Mouse (Mus musculus) brown adipose tissue, adult 24 weeks (tissue): Measurements from ENCODE around the gene Unk. TPM values are rescaled to one million over a fixed set of nuclear protein-coding genes. Genes with fewer than 3 reads are reported as not detected.

Source experiments
- H3K27ac ChIP-seq: fragments of 200-500 bp; replicated peaks from 2 replicates; pipeline ENCODE4 v1.5.1; 2012; ENCODE audit warnings: low read depth, mild to moderate bottlenecking, low read length
- H3K4me1 ChIP-seq: fragments of 200-500 bp; 2 replicates; pipeline ENCODE4 v1.6.1; 2012; ENCODE audit warnings: low read length, mixed read lengths; ENCODE audit not compliant: control insufficient read depth, insufficient read depth, insufficient read length
- H3K4me3 ChIP-seq: fragments of 200-500 bp; 2 replicates; pipeline ENCODE4 v1.5.1; 2012; ENCODE audit warnings: low read depth, mild to moderate bottlenecking, low read length, moderate library complexity; ENCODE audit not compliant: insufficient read depth
- polyA plus RNA-seq: library from polyadenylated mRNA; stranded (reverse); fragments of >200 nt; gene quantifications from 2 replicates; pipeline ENCODE4 v1.2.4, GENCODE M21; 2012; ENCODE audit not compliant: missing spikeins, insufficient read depth, insufficient read length

The Unk gene
- polyA plus RNA-seq, 1 experiment: 2.9 TPM

DNA sequence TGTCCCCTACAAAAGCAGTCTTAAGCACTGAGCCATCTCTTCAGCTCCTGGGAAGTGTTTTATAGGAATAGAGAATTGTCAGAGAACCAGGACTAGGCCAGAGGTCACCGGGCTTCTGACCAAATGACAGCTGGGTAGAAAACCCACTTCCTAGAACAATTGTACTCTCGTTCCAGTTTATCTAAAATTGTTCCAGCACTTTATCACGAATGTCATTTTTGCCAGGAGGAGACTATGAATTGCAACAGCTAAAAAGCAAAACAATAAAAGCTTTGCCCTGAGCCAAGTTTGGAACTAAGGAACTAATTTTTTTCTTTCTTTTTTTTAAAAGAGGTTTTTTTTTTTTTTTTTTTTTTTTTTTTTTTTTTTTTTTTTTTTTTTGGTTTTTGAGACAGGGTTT lies 65.5 kb downstream of the Unk start:
- H3K4me3 ChIP-seq: no peak overlapping the region
- H3K27ac ChIP-seq: peak overlapping the region; percentile 88
- H3K4me1 ChIP-seq: peaks cover 26% of the 10 kb centered on the region

DNA sequence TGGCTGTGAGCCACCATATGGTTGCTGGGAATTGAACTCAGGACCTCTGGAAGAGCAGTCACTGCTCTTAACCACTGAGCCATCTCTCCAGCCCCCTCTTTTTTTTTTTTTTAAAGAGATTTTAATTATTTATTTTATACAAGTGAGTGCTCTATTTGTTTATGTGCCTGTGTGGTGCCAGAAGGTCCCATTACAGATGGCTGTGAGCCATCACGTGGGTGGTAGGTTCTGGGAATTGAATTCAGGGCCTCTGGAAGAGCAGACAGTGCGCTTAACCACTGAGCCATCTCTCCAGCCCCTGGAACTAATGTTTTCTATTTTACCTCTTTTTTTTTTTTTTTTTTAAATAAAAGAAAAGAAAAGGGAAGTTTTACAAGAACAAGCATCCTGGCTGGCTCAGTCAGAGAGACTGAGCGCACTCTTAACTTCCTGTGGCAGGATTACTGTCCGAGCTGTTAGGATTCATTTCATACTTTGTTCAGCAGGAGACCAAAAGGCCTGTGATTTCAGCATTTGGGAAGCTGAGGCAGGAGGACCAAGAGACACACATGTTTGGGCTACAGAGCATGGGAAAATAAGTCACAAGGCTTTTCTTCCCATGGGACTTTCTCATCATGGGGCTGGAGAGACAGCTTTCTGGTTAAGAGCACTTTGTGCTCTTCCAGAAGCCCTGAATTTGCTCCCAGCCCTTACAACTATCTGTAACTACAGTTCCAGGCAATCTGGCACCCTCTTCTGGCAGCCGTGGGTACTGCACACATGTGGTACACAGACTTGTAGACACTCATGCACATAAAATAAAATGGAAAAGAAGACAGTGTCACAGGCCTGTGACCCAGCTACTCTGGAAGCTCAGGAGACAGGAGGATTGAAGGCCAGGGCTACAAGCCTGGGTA lies 66.3 kb downstream of the Unk start:
- H3K27ac ChIP-seq: no peak overlapping the region

DNA sequence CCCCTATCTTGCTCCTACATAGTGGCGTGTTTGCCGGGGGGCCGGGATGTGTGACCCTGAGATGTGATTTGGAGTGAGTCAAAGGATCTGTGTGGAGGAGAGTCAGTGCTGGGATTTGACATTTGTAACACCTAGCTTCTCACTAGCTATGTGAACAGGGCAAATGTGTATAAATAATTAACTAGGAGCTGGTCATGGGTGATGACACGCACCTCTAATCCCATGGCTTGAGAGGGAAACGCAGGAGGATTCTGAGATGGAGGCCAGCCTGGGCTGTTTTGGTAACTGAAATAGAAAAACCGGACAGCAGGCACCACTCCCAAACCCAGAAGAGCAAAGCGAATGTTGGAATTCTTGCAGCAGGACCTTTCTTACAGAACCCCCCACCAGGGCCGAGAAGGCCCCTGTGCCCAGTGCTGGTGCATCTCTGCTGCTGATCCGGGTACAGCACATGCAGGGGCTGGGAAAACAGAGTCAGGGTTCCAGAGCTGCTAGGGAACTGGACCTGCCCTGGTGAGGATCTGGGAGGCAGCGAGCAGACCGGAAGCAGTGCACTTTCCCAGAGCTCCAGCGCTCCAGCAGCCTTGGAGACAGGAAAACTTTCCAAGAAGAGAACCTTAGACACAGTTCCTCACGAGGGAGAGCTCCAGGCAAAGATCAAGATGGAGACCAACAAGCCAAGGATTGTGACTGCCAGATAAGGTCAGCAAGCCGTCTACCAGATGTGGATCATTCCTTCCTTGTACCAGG lies 68.8 kb downstream of the Unk start:
- H3K4me3 ChIP-seq: no peak overlapping the region
- peak overlapping the region; percentile 75 for H3K27ac ChIP-seq
- peaks cover 42% of the 10 kb centered on the region for H3K4me1 ChIP-seq

More for the DNA sequence above, 66.3 kb downstream of the Unk start:
- no peak overlapping the region for H3K4me3 ChIP-seq
- peaks cover 31% of the 10 kb centered on the region for H3K4me1 ChIP-seq

DNA sequence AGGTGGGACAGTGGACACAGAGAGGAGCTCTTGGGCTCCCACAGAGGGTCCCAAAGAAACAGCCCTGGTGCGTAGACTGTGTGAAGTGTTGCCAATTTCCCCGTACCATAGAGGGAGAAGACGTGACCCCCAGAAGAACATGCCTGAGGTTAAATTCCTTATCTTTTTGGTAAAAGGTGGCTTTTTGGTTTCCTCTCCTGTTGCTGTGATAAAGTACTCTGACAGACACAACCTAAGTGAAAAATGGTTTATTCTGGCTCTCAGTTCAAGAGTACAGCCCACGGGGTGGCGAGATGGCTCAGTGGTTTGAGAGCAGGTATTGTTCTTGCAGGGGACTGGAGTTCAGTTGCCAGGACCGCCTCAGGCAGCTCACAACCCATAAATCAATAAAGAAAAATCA lies 69.3 kb downstream of the Unk start:
- no peak overlapping the region for H3K4me3 ChIP-seq
- peaks cover 43% of the 10 kb centered on the region for H3K4me1 ChIP-seq
- peak overlapping the region; percentile 75 for H3K27ac ChIP-seq

DNA sequence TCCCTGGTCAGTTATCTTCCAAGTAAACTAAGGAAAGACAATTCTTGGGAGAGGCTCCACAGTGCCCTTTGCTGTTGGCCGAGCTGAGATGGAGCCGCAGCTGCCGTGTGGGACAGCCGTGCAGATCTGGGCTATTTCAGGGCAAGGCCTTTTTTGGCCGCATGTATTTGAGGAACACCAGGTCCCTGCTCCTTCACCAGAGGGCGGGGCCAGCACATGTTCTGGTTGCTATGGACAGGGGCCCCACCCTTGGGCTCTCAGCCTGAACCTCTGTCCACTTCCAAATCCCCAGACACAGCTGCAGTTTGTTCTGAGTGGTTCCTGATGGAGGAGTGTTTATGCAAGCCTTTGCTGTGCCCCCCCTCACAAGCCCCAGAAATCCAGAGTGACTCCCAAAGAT lies 70.3 kb downstream of the Unk start:
- Histone ChIP-seq H3K27ac (peak overlapping the region; percentile 42), H3K4me3 (no peak overlapping the region), H3K4me1 (peaks cover 44% of the 10 kb centered on the region)

DNA sequence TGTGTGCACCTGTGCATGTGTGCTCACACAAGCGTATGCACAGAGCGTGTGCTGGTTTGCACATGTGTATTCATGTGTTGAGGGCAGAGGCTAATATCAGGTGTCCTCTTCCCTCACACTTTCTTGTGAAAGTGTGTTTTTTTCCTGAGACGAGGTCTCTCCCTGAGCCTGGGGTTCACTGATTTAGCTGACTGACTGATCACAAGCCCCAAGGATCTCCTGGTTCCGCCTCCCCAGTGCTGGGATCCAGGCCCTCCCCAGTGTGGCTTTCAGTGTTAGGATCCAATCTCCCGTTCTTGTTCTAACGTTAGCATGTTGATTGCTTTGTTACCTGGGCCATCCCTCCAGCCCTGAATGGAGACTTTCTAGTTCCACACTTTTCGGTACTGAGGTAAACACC lies 70.7 kb downstream of the Unk start:
- peak overlapping the region; percentile 42 for H3K27ac ChIP-seq
- peaks cover 42% of the 10 kb centered on the region for H3K4me1 ChIP-seq
- no peak overlapping the region for H3K4me3 ChIP-seq

DNA sequence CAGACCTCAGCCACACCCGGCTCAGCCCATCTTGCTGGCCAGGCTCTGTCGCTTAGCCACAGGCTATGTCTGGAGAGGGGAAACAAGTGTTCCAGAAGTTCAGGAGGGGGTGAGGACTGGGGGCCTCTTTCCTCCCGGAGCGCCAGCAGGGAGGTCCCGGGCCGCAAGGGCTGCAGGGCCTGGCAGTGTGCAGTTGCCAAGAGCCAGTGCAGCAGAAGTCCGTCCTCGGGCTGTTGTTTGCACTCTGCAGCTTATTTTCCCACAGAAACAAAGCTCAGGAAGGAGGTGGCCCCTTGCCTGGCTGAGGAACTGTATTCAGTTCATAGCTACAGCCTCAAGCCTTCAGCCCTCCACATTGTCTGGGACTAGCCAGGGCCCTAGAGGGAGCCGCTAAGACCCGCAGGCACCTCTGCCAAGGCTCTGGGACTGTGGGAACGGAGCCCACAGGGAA lies 71.8 kb downstream of the Unk start:
- H3K4me3 ChIP-seq: no peak overlapping the region
- peaks cover 42% of the 10 kb centered on the region for H3K4me1 ChIP-seq
- H3K27ac ChIP-seq: peak overlapping the region; percentile 51

DNA sequence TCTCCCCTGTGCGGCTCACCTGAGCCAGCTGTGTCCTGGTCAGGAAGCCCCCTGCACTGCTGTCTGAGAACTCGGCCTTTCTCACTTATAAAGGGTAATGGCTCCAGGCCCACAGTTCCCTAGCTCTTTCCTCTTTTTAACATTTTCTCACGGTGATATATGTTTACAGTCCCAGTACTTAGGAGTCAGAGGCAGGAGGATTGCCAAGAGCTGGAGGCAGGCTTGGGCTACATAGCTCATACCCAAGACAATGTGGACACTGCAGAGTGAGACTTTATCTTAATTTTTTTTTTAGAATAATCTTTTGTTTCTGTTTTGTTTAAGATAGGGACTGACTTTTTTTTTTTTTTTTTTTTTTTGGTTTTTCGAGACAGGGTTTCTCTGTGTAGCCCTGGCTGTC lies 72.3 kb downstream of the Unk start:
- Histone ChIP-seq H3K27ac (peak overlapping the region; percentile 51), H3K4me3 (no peak overlapping the region), H3K4me1 (peaks cover 45% of the 10 kb centered on the region)

DNA sequence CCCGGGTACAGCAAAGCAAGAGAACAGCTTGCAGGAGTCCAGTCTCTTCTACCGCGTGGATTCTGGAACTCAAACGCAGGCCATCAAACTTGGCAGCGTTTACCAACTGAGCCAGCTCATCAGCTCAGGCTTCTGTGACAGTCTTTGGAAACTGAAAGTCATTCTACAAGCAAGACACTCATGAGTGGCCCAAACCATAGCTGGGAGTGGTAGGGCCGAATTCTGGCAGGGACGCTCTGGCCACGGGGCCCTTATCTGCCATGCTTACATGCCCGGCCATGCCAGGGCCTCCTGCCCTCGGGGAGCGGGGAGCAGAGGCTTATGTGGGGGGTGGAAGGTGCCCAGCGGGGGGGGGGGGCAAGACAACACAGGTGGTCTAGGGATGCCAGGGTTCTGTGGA lies 73.5 kb downstream of the Unk start:
- Histone ChIP-seq H3K27ac (peak overlapping the region; percentile 58), H3K4me3 (no peak overlapping the region), H3K4me1 (peaks cover 52% of the 10 kb centered on the region)

DNA sequence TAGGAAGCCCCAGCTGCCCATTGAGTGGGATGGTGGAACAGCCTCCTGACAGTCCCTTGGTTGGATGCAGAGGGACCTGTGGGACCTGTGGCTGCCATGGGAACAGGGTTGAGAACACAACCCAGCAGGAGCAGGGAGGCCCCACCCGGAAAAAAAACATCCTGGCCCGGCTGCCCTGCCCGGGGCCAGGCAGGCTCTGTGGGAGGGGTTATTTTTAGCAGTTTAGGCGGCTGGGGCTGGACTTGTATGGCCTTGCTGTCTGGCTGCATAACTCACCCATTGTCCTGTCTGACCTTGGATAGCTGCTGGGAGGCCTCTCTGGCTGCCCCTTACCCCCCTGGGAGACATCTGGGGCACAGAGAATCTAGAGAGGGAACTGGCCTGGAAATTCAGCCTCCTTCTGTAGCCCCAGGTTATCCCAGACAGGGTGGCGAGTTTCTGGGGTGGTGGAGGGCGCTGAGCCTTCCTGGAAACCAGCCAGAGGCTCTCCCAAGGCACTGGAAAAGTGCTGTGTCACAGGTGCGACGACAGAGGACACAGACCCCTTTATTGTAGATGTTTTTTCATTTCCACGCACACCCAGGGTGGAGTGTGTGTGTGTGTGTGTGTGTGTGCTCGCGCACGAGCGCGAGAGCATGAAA lies 74.0 kb downstream of the Unk start:
- Histone ChIP-seq H3K4me1 (peaks cover 49% of the 10 kb centered on the region), H3K4me3 (no peak overlapping the region), H3K27ac (peak overlapping the region; percentile 81)

DNA sequence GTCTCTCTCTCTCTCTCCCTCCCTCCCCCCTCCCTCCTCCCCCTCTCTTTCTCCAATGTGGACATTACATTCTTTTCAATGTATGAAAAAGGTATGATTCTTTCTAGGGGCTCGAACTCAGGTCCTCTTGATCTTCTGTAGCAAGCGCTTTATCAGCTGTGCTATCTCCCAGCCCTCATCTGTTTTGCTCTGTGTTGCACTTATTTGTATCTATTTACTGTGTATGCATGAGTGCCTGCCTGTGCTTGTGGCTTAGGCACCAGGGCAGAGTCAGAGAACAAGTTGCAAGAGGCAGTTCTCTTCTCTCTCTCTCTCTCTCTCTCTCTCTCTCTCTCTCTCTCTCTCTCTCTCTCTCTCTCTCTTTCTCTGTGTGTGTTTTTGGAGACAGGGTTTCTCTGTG lies 74.9 kb downstream of the Unk start:
- no peak overlapping the region for H3K27ac ChIP-seq

DNA sequence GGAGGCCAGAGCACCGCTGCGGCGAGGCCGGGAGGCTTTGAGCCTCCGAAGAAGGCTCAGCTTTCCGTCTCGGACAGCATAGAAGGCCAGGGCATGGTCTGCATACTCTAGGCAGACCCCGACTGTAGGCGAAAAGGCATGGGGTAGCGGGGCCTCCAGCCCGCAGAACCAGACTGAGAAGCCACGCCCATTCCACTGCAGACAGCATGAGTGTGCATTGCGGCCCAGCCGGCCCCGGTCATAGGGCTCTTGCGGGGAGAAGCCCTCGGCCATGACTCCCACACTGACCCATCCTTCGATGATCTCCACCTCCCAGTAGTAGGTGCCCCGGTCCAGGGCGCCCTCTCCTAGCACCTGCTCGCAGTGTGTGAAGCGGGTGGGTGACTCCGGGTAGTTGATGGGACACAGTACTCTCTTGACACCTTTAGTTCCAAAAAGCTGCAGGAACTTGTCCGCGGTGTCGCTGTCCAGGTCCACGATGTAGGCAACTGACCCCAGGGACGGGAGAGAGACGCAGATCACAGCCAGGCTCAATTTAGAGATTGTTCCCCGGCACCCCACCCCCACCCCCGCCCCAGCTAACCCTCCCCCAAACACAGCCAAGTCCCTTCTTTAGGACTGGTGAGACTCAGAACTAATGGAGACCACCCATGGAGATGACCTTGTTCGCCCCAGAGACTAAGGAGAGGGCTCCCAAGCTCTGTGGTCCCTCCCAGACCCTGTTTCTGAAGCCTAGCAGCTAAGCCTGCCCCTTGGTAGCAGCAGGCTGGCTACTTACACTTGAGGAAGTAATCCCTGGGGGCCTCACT lies 76.2 kb downstream of the Unk start:
- H3K4me1 ChIP-seq: peaks cover 32% of the 10 kb centered on the region
- H3K27ac ChIP-seq: no peak overlapping the region
- H3K4me3 ChIP-seq: no peak overlapping the region

More for the DNA sequence above, 74.9 kb downstream of the Unk start:
- Histone ChIP-seq H3K4me3 (no peak overlapping the region), H3K4me1 (peaks cover 41% of the 10 kb centered on the region)

DNA sequence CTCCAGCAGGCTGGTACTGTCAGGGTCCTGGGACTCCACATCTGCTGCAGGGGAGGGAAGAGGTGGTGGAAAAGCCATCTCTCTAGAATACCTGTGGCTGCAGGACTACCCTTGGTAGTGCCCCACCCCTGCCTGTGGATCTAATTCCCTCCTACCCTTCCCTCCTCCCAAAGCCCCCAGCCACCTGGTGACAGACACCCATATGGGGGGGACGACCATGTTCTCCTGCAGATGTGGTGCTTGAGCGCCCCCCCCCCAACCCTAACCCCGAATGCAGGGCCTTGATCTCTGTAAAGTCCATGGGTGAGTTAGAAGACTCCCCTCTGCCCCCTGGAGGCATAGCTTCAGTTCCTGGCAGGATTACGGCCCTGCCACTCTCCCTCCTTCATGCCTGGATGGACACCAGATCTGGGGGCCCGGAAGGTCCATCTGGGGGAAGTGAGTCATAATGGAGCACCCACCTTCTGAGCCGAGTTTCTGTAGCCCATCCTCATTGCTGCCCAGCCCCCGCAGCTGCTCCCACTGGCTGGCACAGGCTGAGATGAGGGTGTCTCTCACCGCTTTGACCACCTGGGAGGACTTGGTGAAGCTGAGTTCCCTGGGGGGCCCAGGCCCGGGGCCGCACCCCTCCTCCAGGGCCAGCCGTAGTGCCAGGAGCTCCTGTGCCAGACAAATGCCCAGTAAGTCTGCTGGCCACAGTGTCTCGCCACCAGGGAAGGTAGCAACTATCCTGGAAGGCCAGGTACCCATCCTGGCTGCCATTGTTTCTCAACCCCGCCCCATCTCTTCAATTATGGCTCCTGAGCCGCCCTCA lies 77.0 kb downstream of the Unk start:
- Histone ChIP-seq H3K27ac (0 out of 2 replicates have a peak overlapping the region, but pooled peaks have one; percentile 5), H3K4me3 (peak overlapping the region; percentile 82), H3K4me1 (peaks cover 25% of the 10 kb centered on the region)

DNA sequence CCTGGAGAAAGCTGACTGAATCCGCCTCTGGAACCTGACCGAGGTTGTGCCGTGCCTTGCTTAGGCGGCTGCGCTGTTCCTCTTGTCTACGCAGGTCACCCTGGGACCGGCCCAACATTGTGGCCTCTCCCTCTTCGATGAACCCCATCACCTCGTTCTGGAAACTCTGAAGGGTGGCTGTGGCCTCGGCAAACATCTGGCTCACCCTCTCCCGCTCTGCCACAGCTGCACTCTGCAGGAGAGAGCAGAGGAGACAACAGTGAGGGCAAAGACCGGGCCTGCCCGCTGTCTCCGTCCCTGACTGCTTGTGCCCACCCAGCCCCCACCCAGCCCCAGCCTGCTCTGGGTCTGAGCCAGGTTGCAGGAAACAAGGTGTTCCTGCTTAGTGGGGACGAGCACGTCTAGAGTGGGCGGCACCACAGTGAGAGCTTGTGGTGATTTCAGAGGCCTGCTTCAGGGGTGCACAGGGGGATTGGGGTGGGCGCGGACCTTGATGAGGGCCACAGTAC lies 77.7 kb downstream of the Unk start:
- Histone ChIP-seq H3K27ac (peak overlapping the region; percentile 89; the same call in 1 of the 2 replicates), H3K4me1 (peaks cover 22% of the 10 kb centered on the region), H3K4me3 (peak overlapping the region; percentile 82)
